Mouse (Mus musculus) lung, adult 2 months (tissue): ENCODE data around the gene Siglec1.

Experiments used
- CTCF ChIP-seq: fragments of 200-500 bp; IDR thresholded peaks from 2 replicates; pipeline ENCODE4 v1.5.1; 2011; ENCODE audit warnings: mild to moderate bottlenecking, low read length, control low read depth; ENCODE audit not compliant: insufficient read depth
- POLR2A ChIP-seq: fragments of 200-500 bp; IDR thresholded peaks from 2 replicates; pipeline ENCODE4 v1.6.1; 2011; ENCODE audit warnings: low read depth, mild to moderate bottlenecking, control low read depth, low read length, borderline replicate concordance; ENCODE audit errors: extremely low read depth

DNA sequence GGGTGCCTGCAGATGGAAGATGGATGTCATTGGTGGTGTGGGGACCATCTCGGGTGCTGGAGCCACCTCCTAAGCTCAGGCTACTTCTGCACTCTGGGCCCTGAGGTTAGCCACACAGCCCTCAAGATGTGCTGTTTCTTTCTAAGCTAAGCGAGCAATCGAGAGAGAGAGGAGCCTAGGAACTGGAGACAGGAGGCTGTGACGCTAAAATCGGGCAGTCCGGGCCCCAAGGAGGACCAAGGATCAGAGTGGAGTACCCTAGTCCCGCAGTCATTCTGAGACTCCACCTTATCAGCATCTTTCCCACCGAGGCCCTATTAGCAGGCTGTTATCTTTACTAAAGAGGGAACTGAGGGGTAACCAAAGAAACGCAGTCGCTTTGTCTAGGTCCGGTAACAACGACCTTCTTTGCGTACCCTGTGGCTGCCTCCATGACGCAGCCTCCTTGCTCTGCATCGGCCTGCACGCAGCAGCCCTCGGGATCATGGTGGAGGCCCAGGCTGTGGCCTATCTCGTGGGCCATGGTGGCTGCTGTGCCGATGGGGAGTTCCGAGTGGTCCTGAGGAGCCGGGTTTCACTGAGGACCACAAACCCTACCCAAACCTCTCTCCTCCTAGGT is 31.8 kb downstream of the Siglec1 start:
- no peak for TF ChIP-seq CTCF
- TF ChIP-seq POLR2A = no peak
